Mouse (Mus musculus): ENCODE data around the gene Trak2. TPM values are rescaled to one million over a fixed set of nuclear protein-coding genes. Genes with fewer than 3 reads are reported as not detected.
"Not testable (repeated sequence)": the region's sequence is repeated elsewhere in the genome, so short reads cannot be mapped to it uniquely, and the experiment has no call there.

Gene Trak2
- 100 to 1,000 TPM; 167 to 173 TPM for total RNA-seq (2021)

- peak; percentile 94 to 95 for DNase-seq
Measured at GRCm38 (mm10) chr1:58973366-58974221, at the start of gene Trak2, which contains the start of gene Stradb. Gene Trak2 (minus strand): TSS chr1:58973430. Gene Stradb (plus strand): TSS chr1:58973522.

- DNase-seq = no peak
Measured at GRCm38 (mm10) chr1:59021556-59021955, 48.3 kb upstream of the Trak2 start.

- DNase-seq = no peak
Measured at GRCm38 (mm10) chr1:59009250-59009649, 36.0 kb upstream of the Trak2 start.

GRCm38 (mm10) chr1:58995313-58995712 lies 22.1 kb upstream of the Trak2 start:
- DNase-seq = no peak

- no peak for DNase-seq
Measured at GRCm38 (mm10) chr1:58993723-58994122, 20.5 kb upstream of the Trak2 start.

- no peak for DNase-seq
Measured at GRCm38 (mm10) chr1:58993144-58993543, 19.9 kb upstream of the Trak2 start.

GRCm38 (mm10) chr1:58984586-58984985 lies 11.4 kb upstream of the Trak2 start:
- no peak for DNase-seq

- DNase-seq = no peak
Measured at GRCm38 (mm10) chr1:58982276-58982675, 9.0 kb upstream of the Trak2 start.

GRCm38 (mm10) chr1:58972851-58973365 lies 322 bp downstream of the Trak2 start:
- DNase-seq = no peak

GRCm38 (mm10) chr1:58971097-58971496 lies 2.1 kb downstream of the Trak2 start:
- no peak for DNase-seq

- no peak for DNase-seq
Measured at GRCm38 (mm10) chr1:58970054-58970453, 3.2 kb downstream of the Trak2 start.

GRCm38 (mm10) chr1:58967534-58967933 lies 5.7 kb downstream of the Trak2 start:
- no peak for DNase-seq

GRCm38 (mm10) chr1:58962865-58963264 lies 10.4 kb downstream of the Trak2 start:
- no peak for DNase-seq

GRCm38 (mm10) chr1:58962418-58962817 lies 10.8 kb downstream of the Trak2 start:
- DNase-seq = no peak

GRCm38 (mm10) chr1:58961152-58961893 lies 11.9 kb downstream of the Trak2 start:
- DNase-seq = no peak

- DNase-seq = no peak
Measured at GRCm38 (mm10) chr1:58959682-58960081, 13.5 kb downstream of the Trak2 start.

GRCm38 (mm10) chr1:58958789-58959526 lies 14.3 kb downstream of the Trak2 start:
- not testable (repeated sequence) for DNase-seq

- DNase-seq = no peak
Measured at GRCm38 (mm10) chr1:58957931-58958330, 15.3 kb downstream of the Trak2 start.

- no peak for DNase-seq
Measured at GRCm38 (mm10) chr1:58956229-58956628, 17.0 kb downstream of the Trak2 start.

GRCm38 (mm10) chr1:58955716-58956115 lies 17.5 kb downstream of the Trak2 start:
- DNase-seq = no peak

GRCm38 (mm10) chr1:58954578-58955410 lies 18.4 kb downstream of the Trak2 start:
- no peak for DNase-seq
